Mouse (Mus musculus) fat pad, adult 2 months (tissue): ENCODE measurements around the gene Mlxip.

Source experiments
- DNase-seq: peaks from one replicate; pipeline ENCODE4 v3.0.0-alpha.2; 2011; ENCODE audit warnings: low read depth, low spot score; ENCODE audit errors: extremely low read depth

Mlxip gene

GRCm38 (mm10) chr5:123381968-123382367, 12.6 kb upstream of the Mlxip start:
- DNase-seq: no peak

DNA sequence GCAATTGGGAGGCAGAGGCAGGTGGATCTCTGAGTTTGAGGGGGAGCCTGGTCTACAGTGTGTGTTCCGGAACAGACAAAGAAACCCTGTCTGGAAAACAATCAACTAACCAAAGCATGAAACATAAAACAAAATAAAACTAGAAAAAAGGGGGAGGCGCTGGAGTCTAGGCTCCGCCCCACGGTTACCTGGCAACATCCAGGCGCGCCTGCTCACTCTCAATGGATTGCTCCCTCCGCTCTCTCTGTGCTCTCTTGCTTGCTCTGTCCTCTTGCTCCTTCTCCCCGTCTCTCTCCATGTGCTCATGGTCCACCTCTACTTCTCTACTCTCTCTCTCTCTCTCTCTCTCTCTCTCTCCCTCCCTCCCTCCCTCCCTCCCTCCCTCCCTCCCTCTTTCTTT, 11.9 kb upstream of the Mlxip start:
- no peak for DNase-seq

DNA sequence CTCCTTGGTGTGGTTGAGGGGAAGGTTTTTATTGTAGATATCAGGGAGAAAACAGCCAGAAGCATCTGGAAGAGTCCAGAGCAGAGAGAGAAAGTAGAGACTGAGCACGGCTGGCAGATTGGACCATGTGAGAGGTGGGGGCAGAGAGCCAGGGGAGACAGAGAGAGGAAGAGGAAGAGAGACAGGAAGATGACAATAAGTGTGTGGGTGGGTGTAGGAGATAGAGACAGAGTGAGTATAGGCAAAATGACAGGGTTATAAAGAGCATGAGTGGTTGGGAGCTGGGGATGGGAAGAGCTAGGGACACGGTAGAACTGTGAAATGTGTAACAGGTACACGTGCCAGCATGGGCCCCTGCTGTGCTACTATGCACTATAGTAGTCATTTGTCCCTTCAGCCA, 6.1 kb upstream of the Mlxip start:
- no peak for DNase-seq

DNA sequence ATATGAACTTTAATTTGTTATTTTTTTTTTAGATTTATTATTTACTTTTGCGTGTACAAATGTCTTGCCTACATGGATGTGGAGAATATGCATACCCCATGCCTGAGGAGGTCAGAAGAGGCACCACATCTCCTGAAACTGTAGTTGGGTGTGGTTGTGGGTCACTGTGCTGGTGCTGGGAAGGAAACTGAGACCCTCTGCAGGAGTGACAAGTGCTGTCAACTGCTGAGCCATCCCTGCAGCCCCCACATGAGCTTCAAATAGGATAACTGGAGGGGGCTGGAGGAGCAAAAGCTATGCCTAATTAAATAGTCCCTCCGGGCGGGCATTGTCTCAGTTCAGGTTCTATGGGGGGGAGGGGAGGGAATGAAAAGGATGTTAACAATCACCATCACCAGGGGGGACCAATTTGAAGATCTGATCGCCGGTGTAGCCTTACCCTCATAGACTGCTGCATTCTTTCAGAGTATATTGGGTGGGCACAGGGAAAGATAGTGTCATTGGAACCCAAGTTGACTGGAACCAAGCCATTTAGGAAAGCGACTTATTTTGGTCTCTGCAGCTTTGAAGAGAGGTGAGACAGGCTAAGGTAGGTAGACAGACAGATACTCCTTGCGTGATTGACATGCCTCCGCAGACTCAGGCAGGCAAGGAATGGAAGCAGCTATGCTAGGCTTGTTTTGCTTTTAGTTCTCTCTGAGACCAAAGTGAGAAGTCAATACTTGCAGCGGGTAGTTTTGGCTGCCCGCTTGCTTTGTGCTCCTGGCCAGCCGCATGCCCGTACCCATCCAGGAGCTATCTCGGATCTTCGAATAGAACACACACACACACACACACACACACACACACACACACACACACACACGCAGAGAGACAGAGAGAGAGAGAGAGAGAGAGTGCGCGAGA, 3.8 kb upstream of the Mlxip start:
- no peak for DNase-seq

GRCm38 (mm10) chr5:123391442-123391809, 3.2 kb upstream of the Mlxip start:
- no peak for DNase-seq

DNA sequence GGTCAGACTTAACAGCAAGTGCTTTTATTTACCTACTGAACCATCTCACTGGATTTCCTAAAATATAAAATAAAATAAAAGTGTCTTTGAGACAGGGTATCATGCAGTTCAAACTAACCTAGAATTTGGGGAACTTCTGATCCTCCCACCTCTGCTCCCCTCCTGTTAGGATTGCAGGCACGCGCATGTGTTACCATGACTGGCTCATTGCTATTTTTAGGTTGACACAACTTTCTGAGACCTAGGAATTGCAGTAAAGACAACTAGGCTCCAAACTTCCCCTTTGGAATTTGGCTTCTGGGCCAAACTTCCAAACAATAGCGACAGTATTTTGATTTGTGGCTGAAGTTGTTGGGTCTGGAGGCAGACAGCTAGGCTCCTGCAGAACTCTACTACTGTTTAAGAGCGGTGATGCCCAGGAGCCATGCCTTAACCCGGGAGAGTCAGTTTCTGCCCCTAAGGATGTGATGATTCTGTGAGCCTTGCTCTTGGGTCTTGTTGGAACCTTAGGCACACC, 754 bp upstream of the Mlxip start:
- DNase-seq: no peak

GRCm38 (mm10) chr5:123394957-123395881, 621 bp downstream of the Mlxip start:
- no peak for DNase-seq

GRCm38 (mm10) chr5:123396901-123397464, 2.4 kb downstream of the Mlxip start:
- no peak for DNase-seq

- no peak for DNase-seq
Measured at GRCm38 (mm10) chr5:123397786-123398185, 3.2 kb downstream of the Mlxip start.

DNA sequence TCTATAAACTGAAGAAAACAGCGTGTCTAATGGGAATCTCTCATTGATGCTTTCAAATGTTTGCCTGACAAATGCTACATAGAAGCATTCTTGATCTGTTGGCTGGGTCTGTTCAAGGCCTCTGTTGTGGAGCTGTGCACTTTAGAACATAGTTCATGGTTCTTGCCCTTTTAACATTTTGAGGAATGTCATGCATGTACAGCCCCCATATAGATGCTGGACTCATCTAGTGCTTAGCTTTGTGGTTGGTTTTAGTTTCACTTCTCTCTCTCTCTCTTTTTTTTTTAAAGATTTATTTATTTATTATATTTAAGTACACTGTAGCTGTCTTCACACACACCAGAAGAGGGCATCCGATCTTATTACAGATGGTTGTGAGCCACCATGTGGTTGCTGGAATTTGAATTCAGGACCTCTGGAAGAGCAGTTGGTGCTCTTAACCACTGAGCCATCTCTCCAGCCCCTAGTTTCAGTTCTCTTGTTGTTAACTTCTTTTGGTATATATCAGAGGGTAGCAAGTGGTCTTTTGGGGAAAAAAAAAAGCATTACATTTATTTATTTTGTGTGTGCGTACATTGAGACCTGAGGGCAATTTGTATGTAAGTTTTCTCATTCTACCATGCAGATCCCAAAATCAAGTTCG, 4.4 kb downstream of the Mlxip start:
- no peak for DNase-seq

- no peak for DNase-seq
Measured at GRCm38 (mm10) chr5:123404480-123404879, 9.9 kb downstream of the Mlxip start.

DNA sequence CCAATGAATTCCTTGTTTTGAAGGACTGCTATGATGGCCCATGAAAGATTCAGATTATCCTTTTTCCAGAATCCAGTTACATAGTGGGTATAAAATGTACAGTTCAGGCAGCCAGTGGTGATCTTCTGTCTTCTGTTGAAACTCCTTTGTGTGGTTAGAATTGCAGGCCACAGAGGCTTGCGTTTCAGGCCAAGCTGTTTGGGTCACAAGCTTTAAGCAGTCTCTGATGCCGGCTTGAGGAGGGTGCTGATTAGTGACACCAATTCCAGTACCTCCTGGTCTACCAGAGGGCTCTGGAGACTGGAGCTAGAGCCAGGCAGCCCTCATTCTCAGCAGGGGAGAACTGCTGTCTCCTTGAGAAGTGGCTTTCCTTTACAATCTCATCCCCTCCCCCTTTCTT, 12.4 kb downstream of the Mlxip start:
- DNase-seq: no peak

DNA sequence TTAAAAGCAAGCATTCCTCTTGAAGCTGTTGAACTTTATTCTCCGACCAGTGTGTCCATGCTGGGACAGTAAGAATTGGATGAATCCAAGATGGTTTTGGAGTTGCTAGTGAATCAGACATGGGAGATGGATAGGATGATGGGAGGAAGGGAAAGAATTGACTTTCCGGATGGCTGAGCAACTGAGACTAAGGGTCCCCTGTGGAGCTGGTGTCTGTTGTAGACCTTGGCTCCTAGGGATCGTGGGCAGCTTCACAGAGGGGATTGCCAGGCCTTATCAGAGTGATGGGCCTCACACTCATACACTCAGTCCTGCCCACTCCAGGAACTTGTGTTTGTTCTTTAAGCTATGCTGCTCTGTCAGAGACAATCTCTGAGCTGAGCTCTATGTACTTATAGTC, 13.6 kb downstream of the Mlxip start:
- DNase-seq: no peak

GRCm38 (mm10) chr5:123412193-123412592, 17.6 kb downstream of the Mlxip start:
- no peak for DNase-seq

- DNase-seq: no peak
Measured at GRCm38 (mm10) chr5:123413866-123414363, 19.3 kb downstream of the Mlxip start.

DNA sequence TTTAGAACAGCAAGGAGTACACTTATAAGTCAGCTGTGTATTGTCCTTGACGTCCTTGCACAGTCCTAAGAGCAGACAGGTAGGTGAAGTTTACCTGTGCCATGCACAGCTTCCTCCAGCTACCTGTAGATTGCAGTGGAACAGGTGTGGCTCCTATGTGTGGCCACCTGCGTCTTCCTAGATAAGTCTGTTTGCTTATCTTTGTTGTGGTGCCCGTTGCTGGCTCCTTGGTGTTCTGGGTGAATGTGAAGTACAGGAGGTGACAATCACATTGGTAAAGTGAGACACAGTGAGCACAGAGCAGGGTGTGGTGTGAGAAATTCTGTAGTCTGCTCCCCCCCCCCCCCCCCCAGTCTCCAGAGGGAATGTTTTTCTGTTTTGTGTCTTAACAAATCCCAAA, 21.6 kb downstream of the Mlxip start:
- DNase-seq: no peak

DNA sequence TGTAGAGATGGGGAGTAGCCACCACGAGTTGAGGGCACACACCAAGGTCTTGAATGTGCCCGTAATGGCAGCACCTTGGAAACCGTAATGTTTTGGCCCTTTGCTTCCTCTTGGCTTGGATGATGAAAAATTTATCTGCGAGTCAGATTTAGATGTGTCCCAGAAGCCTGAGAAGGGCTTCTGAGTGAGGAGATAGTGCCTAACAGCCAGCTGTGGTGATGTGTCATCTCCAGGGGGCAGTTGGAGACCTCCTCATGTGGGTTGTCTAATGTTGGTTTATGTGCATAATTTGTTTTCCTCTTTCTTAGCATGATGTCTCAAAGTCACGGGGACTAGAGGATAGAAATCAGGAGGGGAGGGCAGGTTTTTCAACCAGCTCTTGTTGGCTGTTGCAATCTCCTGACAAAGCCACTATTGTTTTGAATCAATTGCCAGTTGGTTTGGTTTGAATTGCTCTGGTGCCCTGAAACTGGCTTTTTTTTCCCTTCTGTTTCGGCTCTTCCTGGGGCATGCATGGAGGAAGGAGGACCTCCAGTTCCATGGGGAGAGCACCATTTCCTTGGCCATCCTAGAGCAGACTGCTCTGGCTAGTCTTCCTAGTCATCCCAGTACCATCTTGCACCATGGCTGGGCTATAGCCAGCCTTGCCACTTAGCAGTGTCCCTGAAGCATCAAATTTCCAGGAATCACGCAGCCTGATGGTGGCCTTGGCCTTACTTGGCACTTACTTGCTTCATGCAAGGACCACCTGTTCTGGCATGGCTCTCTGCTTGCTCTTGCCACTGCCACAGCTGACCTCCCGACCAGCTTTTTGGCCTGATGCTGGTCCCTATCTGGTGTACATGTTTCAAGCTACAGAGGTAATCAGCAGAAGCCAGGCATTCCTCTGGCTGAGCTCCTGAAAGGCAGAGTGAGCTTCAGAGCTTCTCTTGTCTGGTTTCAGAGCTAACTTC, 22.2 kb downstream of the Mlxip start:
- no peak for DNase-seq

- DNase-seq: no peak
Measured at GRCm38 (mm10) chr5:123423885-123424284, 29.3 kb downstream of the Mlxip start.

DNA sequence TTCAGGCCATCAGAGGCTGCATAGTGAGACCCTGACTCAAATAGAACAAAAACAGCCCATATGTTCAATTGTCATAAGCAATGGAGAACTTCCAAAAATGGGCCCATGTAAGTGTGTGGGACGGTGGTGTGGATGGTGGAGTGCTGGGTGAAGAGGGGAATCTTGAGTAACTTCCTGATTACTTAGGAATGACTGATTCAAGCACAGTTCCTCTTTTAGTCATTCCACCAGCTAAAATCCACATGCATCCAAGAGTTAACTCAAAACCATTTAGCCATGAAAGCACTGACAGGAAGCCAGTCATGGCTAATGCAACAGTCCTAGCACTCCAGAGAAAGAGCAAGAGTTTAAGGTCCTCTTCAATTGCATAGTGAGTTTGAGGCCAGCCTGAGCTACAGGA, 33.0 kb downstream of the Mlxip start:
- no peak for DNase-seq
